Mouse (Mus musculus): ENCODE data around the gene Olfr688.

Olfr688 gene

GRCm38 (mm10) chr7:105287795-105288194 lies at the start of gene Olfr688:
TSS of gene Olfr688 (plus strand) at chr7:105288095.
- DNase-seq = no peak

GRCm38 (mm10) chr7:105247671-105248070 lies 40.2 kb upstream of the Olfr688 start:
- no peak for DNase-seq

DNA sequence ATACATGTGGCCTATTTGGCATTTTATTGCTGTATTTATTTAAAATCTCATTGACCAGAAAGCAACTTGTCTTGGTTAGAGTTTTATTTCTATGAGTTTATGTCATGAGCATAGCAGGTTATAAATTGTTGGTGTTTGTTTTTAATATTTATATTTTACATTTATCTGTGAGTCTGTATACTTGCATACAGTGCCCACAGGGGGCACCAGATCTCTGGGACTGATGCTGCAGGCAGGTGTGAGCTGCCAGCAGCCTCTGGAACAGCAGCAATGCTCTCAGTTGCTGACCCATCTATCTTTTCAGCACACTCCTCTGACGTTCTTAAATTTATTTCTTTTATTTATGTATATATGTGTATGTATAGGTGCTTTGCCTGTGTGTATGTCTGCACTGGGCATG lies 39.7 kb upstream of the Olfr688 start:
- no peak for DNase-seq

GRCm38 (mm10) chr7:105256656-105257055 lies 31.2 kb upstream of the Olfr688 start:
- no peak for DNase-seq

DNA sequence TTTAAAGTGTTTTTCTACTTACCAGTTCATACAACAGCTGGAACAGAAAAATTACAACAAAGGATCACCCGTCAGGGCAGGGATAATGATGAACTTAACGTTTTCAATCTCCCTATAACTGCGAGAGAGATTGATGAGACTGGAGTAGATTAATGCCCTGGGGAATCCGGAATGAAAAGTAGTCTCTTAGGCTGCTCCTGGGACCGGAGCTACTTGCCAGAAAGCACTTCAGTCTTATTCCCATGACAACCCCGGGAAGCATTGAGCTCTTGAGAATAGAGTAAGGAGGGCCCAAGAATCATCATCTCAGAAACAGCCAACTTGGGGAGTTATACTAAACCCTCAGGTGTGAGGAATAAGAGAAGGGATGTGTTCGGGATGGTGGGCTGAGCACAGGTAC lies 15.5 kb upstream of the Olfr688 start:
- DNase-seq = no peak

DNA sequence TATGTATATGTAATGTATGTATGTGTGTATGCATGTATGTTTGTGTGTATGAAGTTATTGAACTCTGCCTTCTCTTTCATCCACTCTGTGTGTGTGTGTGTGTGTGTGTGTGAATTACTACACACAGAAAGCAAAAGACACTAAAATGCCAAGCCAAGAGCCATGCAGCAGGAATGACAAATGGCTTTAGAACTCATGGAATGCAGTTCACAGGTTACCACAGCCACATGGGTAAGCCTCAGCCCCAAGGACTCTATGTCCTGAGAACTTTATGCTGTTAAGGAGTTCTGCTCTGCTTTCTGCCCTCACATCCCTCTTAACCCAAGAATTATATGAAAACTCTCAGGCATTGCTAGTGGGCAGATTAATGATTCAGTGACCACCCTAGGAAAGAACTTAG lies 2.2 kb downstream of the Olfr688 start:
- no peak for DNase-seq

GRCm38 (mm10) chr7:105310865-105311264 lies 23.0 kb downstream of the Olfr688 start, which contains the start of gene Olfr689:
TSS of gene Olfr689 (plus strand) at chr7:105311165.
- DNase-seq = no peak

DNA sequence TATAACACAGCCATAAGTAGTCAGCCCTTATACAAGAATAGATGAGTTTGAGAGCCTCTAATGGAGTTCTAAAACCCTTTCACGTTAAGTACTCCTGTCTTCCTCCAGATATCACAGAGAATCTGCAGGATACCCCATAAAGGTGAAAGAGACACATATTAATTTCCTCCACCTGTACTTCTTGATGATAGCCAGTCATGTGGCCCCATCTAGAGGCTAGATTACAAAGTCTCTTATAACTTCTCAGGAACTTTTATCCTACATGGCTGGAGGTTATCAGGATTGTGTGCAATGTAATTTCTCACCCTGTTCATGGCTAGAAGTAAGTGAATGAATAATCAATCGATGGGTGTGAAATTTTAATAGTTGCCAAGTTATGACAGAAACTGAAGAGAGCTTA lies 37.4 kb downstream of the Olfr688 start:
- DNase-seq = no peak

DNA sequence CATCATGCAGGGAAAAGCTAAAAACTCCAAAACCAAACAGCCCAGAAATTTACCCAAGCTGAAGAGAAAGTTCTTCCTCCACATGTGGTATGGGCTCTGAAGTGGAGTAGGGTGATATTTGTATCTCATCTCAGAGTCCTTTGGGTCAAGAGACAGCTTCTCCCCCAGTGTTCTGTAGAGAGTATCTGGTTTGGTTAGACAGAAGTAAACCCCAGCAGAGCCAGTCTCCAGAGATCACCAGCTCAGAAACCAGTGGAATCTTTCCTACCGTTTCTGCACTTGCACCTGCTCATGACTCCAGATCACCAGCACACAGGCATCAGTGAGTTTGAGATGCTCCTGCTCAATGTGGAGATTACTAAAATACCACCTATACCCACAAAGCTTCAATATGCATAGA lies 46.1 kb downstream of the Olfr688 start, which contains the start of gene Olfr690:
Gene Olfr690, minus strand, starts transcription at position 101 of the 400 bp plus-strand sequence.
- no peak for DNase-seq
